Mouse (Mus musculus) G1E (cell line): ENCODE data around the gene Fam98b.

Source experiments
- CTCF ChIP-seq: IDR thresholded peaks from 2 replicates; pipeline ENCODE4 v1.5.1; 2012; ENCODE audit warnings: low read depth, low read length, inconsistent platforms, mixed read lengths
- GATA1 ChIP-seq: IDR thresholded peaks from 2 replicates; pipeline ENCODE4 v1.6.1; 2012; ENCODE audit warnings: borderline replicate concordance, low read length, inconsistent platforms, mixed read lengths
- POLR2AphosphoS5 ChIP-seq: IDR thresholded peaks from 2 replicates; pipeline ENCODE4 v1.6.1; 2012; ENCODE audit warnings: low read depth, low read length, inconsistent platforms; ENCODE audit not compliant: insufficient replicate concordance
- TAL1 ChIP-seq: conservative IDR thresholded peaks from 2 replicates; pipeline ENCODE4 v1.6.1; 2012; ENCODE audit warnings: low read depth, low read length, inconsistent platforms, mixed read lengths

GRCm38 (mm10) chr2:117313586-117314235 lies 64.2 kb downstream of the Fam98b start:
- TF ChIP-seq CTCF (no peak), POLR2AphosphoS5 (no peak), GATA1 (no peak), TAL1 (no peak)
